Mouse (Mus musculus): ENCODE measurements around the gene Nek7. TPM values are rescaled to one million over a fixed set of nuclear protein-coding genes. Genes with fewer than 3 reads are reported as not detected.

Gene Nek7
- polyA plus RNA-seq, 1 experiment from 2014 or later, result 13.6 TPM

- H3K36me3 ChIP-seq (ENCODE audit: control insufficient read depth, insufficient read depth, low read length), result no peaks in the 10 kb centered on the region
- H3K9me3 ChIP-seq (replicated peaks; ENCODE audit: control insufficient read depth, low read length), result no peaks in the 10 kb centered on the region
- ATAC-seq, result peak; percentile 68
- H3K4me1 ChIP-seq (ENCODE audit: control insufficient read depth, insufficient read depth, low read length), result peaks cover 45% of the 10 kb centered on the region
- H3K4me2 ChIP-seq (ENCODE audit: low read length), result peak overlapping the region; percentile 43
- H3K27me3 ChIP-seq (replicated peaks; ENCODE audit: control insufficient read depth, insufficient read depth, low read length), result no peaks in the 10 kb centered on the region
- H3K27ac ChIP-seq (ENCODE audit: low read depth, low read length), result peak overlapping the region; percentile 92
- H3K4me3 ChIP-seq (ENCODE audit: low read depth, low read length), result peak overlapping the region; percentile 8; the same call in 1 of the 2 replicates
- 2% methylated on average over 10 of the region's 10 CpGs for WGBS
- peak; percentile 91 for DNase-seq (ENCODE audit: low spot score)
- no peak overlapping the region; the same call in 1 of the 2 replicates for H3K9ac ChIP-seq (ENCODE audit: low read length)
Observed at GRCm38 (mm10) chr1:138500155-138500554, 119.8 kb downstream of the Nek7 start.

- peak overlapping the region; percentile 92 for H3K27ac ChIP-seq (ENCODE audit: low read depth, low read length)
- H3K27me3 ChIP-seq (replicated peaks; ENCODE audit: control insufficient read depth, insufficient read depth, low read length), result no peaks in the 10 kb centered on the region
- peak overlapping the region; percentile 53; the same call in 1 of the 2 replicates for H3K9ac ChIP-seq (ENCODE audit: low read length)
- DNase-seq (ENCODE audit: low spot score) (peak; percentile 82), ATAC-seq (peak; percentile 64)
- 12% methylated on average over 9 of the region's 9 CpGs for WGBS
- no peaks in the 10 kb centered on the region for H3K9me3 ChIP-seq (replicated peaks; ENCODE audit: control insufficient read depth, low read length)
- 0 out of 2 replicates have a peak overlapping the region, but pooled peaks have one; percentile 8 for H3K4me3 ChIP-seq (ENCODE audit: low read depth, low read length)
- H3K36me3 ChIP-seq (ENCODE audit: control insufficient read depth, insufficient read depth, low read length), result no peaks in the 10 kb centered on the region
- peak overlapping the region; percentile 43 for H3K4me2 ChIP-seq (ENCODE audit: low read length)
- H3K4me1 ChIP-seq (ENCODE audit: control insufficient read depth, insufficient read depth, low read length), result peaks cover 40% of the 10 kb centered on the region
Observed at GRCm38 (mm10) chr1:138499461-138499860, 120.5 kb downstream of the Nek7 start.

DNA sequence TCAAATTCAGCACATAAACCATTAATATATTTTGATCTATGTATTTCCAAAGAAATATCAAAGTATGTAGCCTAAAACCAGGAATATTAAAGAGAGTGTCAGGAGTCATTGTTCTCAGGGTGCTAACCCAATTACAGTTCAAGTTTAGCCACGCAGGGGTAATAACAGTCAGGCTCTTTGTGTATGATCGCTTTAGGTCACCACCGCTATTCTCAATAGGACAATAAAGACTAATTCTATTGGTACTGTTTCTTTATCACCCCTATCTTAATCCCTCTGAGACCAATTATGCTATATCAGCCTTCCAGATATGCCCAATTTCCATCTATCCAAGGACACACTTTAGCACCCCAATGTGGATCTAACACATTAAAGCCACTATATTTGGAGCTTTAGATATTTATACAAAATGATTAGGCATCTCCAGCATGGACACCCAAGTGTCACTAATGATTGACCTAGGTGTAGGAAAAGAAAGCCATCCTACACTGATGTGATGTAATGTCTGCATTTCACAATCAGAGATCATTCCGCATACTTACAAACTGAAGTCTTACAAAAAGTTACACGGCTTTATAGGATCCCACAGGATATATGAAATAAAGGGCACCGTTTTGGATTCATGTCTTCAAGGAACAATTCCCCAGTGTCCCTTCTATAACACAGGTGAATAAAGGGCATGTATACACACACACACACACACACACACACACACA lies 128.4 kb downstream of the Nek7 start:
- ATAC-seq (no peak), DNase-seq (ENCODE audit: low spot score) (no peak)
- Histone ChIP-seq H3K9ac (ENCODE audit: low read length) (no peak overlapping the region), H3K4me3 (ENCODE audit: low read depth, low read length) (no peak overlapping the region), H3K4me2 (ENCODE audit: low read length) (no peak overlapping the region), H3K36me3 (ENCODE audit: control insufficient read depth, insufficient read depth, low read length) (no peaks in the 10 kb centered on the region), H3K9me3 (replicated peaks; ENCODE audit: control insufficient read depth, low read length) (no peaks in the 10 kb centered on the region), H3K27me3 (replicated peaks; ENCODE audit: control insufficient read depth, insufficient read depth, low read length) (no peaks in the 10 kb centered on the region), H3K27ac (ENCODE audit: low read depth, low read length) (no peak overlapping the region), H3K4me1 (ENCODE audit: control insufficient read depth, insufficient read depth, low read length) (peaks cover 6% of the 10 kb centered on the region)
- WGBS, result 47% methylated on average over 6 of the region's 6 CpGs

- H3K27me3 ChIP-seq (replicated peaks; ENCODE audit: control insufficient read depth, insufficient read depth, low read length), result no peaks in the 10 kb centered on the region
- H3K9me3 ChIP-seq (replicated peaks; ENCODE audit: control insufficient read depth, low read length), result no peaks in the 10 kb centered on the region
- no peak for ATAC-seq
- H3K9ac ChIP-seq (ENCODE audit: low read length), result no peak overlapping the region
- no peaks in the 10 kb centered on the region for H3K4me1 ChIP-seq (ENCODE audit: control insufficient read depth, insufficient read depth, low read length)
- no peak overlapping the region for H3K27ac ChIP-seq (ENCODE audit: low read depth, low read length)
- no peaks in the 10 kb centered on the region for H3K36me3 ChIP-seq (ENCODE audit: control insufficient read depth, insufficient read depth, low read length)
- H3K4me3 ChIP-seq (ENCODE audit: low read depth, low read length), result no peak overlapping the region
- H3K4me2 ChIP-seq (ENCODE audit: low read length), result no peak overlapping the region
- DNase-seq (ENCODE audit: low spot score), result no peak
- 78% methylated on average over 5 of the region's 5 CpGs for WGBS
Observed at GRCm38 (mm10) chr1:138487569-138487968, 132.4 kb downstream of the Nek7 start.

GRCm38 (mm10) chr1:138480694-138481093 lies 139.2 kb downstream of the Nek7 start:
- no peak overlapping the region for H3K4me2 ChIP-seq (ENCODE audit: low read length)
- H3K4me1 ChIP-seq (ENCODE audit: control insufficient read depth, insufficient read depth, low read length), result no peaks in the 10 kb centered on the region
- no peaks in the 10 kb centered on the region for H3K36me3 ChIP-seq (ENCODE audit: control insufficient read depth, insufficient read depth, low read length)
- H3K9me3 ChIP-seq (replicated peaks; ENCODE audit: control insufficient read depth, low read length), result peaks cover 4% of the 10 kb centered on the region; the same call in 1 of the 2 replicates
- DNase-seq (ENCODE audit: low spot score) (no peak), ATAC-seq (no peak)
- no peak overlapping the region for H3K4me3 ChIP-seq (ENCODE audit: low read depth, low read length)
- WGBS, result 91% methylated on average over 1 of the region's 1 CpGs
- H3K9ac ChIP-seq (ENCODE audit: low read length), result no peak overlapping the region
- no peaks in the 10 kb centered on the region for H3K27me3 ChIP-seq (replicated peaks; ENCODE audit: control insufficient read depth, insufficient read depth, low read length)
- no peak overlapping the region for H3K27ac ChIP-seq (ENCODE audit: low read depth, low read length)

DNA sequence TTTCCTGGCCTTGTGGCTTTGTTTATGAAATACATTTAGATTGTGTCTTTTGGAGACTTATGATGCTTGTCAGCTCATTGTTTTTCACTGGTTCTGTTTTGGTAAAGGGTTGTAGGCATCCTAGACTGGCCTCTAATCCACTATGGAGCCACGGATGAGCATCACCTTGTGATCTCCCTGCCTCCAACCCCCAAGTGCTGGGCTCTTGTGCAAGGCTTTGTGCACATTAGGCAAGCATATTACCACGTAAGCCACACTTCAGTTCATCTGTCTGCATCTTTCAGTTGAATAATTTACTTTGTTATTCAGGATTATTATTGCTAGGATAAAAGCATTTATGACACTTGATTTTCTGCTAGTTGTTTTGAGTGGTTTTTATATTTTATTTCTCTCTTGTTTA lies 154.6 kb downstream of the Nek7 start:
- H3K9ac ChIP-seq (ENCODE audit: low read length), result no peak overlapping the region
- no peak for DNase-seq (ENCODE audit: low spot score)
- no peaks in the 10 kb centered on the region for H3K4me1 ChIP-seq (ENCODE audit: control insufficient read depth, insufficient read depth, low read length)
- H3K4me2 ChIP-seq (ENCODE audit: low read length), result no peak overlapping the region
- H3K9me3 ChIP-seq (replicated peaks; ENCODE audit: control insufficient read depth, low read length), result 0 out of 2 replicates have a peak, but pooled peaks cover 2% of the 10 kb centered on the region
- no peaks in the 10 kb centered on the region for H3K36me3 ChIP-seq (ENCODE audit: control insufficient read depth, insufficient read depth, low read length)
- 69% methylated on average over 2 of the region's 2 CpGs for WGBS
- H3K27ac ChIP-seq (ENCODE audit: low read depth, low read length), result no peak overlapping the region
- H3K27me3 ChIP-seq (replicated peaks; ENCODE audit: control insufficient read depth, insufficient read depth, low read length), result no peaks in the 10 kb centered on the region
- ATAC-seq, result no peak
- no peak overlapping the region for H3K4me3 ChIP-seq (ENCODE audit: low read depth, low read length)

GRCm38 (mm10) chr1:138461425-138461824 lies 158.5 kb downstream of the Nek7 start:
- DNase-seq (ENCODE audit: low spot score) (no peak), ATAC-seq (no peak)
- Histone ChIP-seq H3K4me3 (ENCODE audit: low read depth, low read length) (no peak overlapping the region), H3K9me3 (replicated peaks; ENCODE audit: control insufficient read depth, low read length) (0 out of 2 replicates have a peak, but pooled peaks cover 2% of the 10 kb centered on the region), H3K27me3 (replicated peaks; ENCODE audit: control insufficient read depth, insufficient read depth, low read length) (no peaks in the 10 kb centered on the region), H3K9ac (ENCODE audit: low read length) (no peak overlapping the region), H3K36me3 (ENCODE audit: control insufficient read depth, insufficient read depth, low read length) (no peaks in the 10 kb centered on the region), H3K4me1 (ENCODE audit: control insufficient read depth, insufficient read depth, low read length) (no peaks in the 10 kb centered on the region), H3K4me2 (ENCODE audit: low read length) (no peak overlapping the region), H3K27ac (ENCODE audit: low read depth, low read length) (no peak overlapping the region)
- WGBS, result 74% methylated on average over 3 of the region's 3 CpGs

- H3K4me3 ChIP-seq (ENCODE audit: low read depth, low read length), result no peak overlapping the region
- no peaks in the 10 kb centered on the region for H3K27me3 ChIP-seq (replicated peaks; ENCODE audit: control insufficient read depth, insufficient read depth, low read length)
- peak overlapping the region; percentile 44 for H3K27ac ChIP-seq (ENCODE audit: low read depth, low read length)
- no peaks in the 10 kb centered on the region for H3K36me3 ChIP-seq (ENCODE audit: control insufficient read depth, insufficient read depth, low read length)
- DNase-seq (ENCODE audit: low spot score), result no peak
- 70% methylated on average over 2 of the region's 2 CpGs for WGBS
- peak overlapping the region; percentile 21; the same call in 1 of the 2 replicates for H3K9ac ChIP-seq (ENCODE audit: low read length)
- no peak for ATAC-seq
- no peak overlapping the region for H3K4me2 ChIP-seq (ENCODE audit: low read length)
- no peaks in the 10 kb centered on the region for H3K9me3 ChIP-seq (replicated peaks; ENCODE audit: control insufficient read depth, low read length)
- H3K4me1 ChIP-seq (ENCODE audit: control insufficient read depth, insufficient read depth, low read length), result no peaks in the 10 kb centered on the region
Observed at GRCm38 (mm10) chr1:138449476-138449851, 170.5 kb downstream of the Nek7 start.

Data from forebrain, embryonic 14.5 days (tissue).